Mouse (Mus musculus): ENCODE data around the gene Ugt2b37.
"Not testable (repeated sequence)": the region's sequence is repeated elsewhere in the genome, so short reads cannot be mapped to it uniquely, and the experiment has no call there.

The Ugt2b37 gene

DNA sequence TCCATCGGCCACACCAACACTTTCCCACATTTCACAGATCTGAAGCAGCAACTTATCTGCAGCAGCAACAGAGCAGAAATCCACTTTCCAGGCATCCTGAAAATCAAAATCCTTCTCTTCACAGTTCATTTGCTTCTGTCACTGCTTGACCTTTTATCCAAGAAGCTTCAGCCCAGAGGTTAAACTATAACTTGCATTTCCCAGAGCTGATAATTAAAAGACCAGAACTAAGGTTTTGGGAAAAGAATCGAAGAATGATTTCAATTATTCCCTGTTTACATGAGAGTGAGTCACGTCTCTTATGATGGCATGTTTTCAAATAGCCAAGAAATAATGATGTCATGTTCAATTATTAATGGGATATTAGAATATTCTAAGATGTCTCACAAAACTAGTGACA, at the start of gene Ugt2b37:
Gene Ugt2b37 (minus strand): TSS at position 129 of the 400 bp plus-strand sequence.
- not testable (repeated sequence) for DNase-seq

- DNase-seq, result not testable (repeated sequence)
Measured at GRCm38 (mm10) chr5:87286180-87286579, 31.6 kb upstream of the Ugt2b37 start.

DNA sequence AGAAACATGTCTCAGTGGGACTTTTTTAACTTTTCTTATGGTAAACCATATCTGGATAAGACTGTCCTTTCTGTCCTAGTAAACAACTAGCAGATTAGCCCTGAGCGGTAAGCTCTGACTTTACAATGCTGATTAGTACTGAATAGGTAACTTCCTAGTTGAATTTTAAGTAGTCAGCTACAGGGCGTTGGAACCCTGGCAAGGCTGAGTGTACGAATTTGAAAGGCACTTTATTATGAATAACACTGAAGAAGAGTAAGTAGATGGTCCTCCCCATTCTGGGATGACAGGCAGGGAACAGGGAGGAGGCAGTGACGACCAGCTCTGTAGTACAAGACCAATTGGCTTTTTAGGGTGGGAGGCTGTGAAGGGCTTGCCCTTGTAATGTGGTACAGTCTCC, 21.4 kb upstream of the Ugt2b37 start:
- DNase-seq, result not testable (repeated sequence)

DNA sequence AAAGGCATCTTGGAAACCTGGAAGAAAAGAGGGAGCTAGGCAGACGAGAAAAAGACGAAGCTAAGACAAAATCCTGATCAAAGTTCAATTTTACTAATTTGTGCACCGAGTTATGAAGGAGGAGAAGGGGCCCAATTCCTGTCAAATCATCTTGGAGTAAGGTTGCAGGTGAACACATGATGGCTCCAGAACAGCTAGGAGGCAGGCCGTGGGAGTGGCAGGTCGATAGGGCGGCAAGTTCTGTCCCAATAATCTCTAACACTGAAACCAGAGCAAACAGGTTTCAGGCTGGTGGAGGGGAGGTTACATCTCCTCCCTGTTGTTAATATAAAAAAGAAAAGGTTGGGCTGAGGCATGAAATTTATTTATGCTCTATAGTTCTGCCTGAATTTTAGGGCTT, 21.0 kb upstream of the Ugt2b37 start:
- DNase-seq, result no peak

DNA sequence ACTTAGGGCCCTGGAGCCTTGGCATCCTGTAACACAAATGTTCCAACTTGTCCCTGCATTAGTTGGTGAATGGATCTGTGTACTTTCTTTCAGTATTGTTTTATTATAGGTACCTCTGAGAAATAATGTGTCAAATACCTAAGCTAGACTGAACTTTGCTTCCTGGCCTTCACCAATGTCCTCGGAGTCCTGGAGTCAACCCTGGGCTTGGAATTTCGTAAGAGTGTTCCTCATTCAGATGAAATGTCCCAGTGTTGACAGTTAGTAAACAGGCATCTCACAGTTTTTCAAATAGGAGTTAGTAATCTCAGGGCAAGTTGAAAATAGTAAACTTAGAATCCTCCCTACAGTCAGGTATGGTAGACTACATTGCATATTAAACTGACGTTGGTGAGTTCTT, 1.2 kb upstream of the Ugt2b37 start:
- no peak for DNase-seq

GRCm38 (mm10) chr5:87242140-87242539, 12.5 kb downstream of the Ugt2b37 start:
- not testable (repeated sequence) for DNase-seq

DNA sequence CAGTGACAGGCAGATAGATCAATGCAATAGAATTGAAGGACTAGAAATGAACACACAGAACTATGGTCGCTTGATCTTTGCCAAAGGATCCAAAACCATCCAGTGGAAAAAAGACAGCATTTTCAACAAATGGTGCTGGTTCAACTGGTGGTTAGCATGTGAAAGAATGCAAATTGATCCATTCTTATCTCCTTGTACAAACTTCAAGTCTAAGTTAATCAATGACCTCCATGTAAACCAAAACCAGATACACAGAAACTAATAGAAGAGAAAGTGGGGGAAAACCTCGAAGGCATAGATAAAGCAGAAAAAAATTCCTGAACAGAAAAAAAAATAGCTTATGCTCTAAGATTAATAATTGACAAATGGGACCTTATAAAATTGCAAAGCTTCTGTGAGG, 58.2 kb downstream of the Ugt2b37 start:
- DNase-seq, result not testable (repeated sequence)

All from kidney, postnatal 25 days (tissue).